Mouse (Mus musculus): Measurements from ENCODE around the gene Daam2. TPM values are rescaled to one million over a fixed set of nuclear protein-coding genes. Genes with fewer than 3 reads are reported as not detected.
A peak's percentile ranks its signal among the peaks of the same experiment; 100 is the strongest.

Gene Daam2
- polyA plus RNA-seq, 1 experiment = 3.6 TPM

- Histone ChIP-seq H3K4me3 (ENCODE audit: low read depth, low read length) (no peak overlapping the region), H3K27me3 (ENCODE audit: control insufficient read depth, insufficient read depth, low read length) (peaks cover 5% of the 10 kb centered on the region; the same call in 1 of the 2 replicates), H3K4me1 (ENCODE audit: control insufficient read depth, insufficient read depth, insufficient read length, low read length) (no peaks in the 10 kb centered on the region), H3K27ac (ENCODE audit: insufficient read depth, low read depth, low read length) (no peak overlapping the region), H3K36me3 (ENCODE audit: control insufficient read depth, insufficient read depth, low read length) (no peaks in the 10 kb centered on the region)
- no peak for TF ChIP-seq POLR2A (IDR thresholded peaks at IDR 0.05; ENCODE audit: low read depth, low read length)
- WGBS = 75% methylated on average over 8 of the region's 8 CpGs
Measured at GRCm38 (mm10) chr17:49568717-49569116, 4.6 kb upstream of the Daam2 start.

GRCm38 (mm10) chr17:49564489-49564888, 346 bp upstream of the Daam2 start:
- Histone ChIP-seq H3K4me3 (ENCODE audit: low read depth, low read length) (peak overlapping the region; percentile 12; the same call in 1 of the 2 replicates), H3K27ac (ENCODE audit: insufficient read depth, low read depth, low read length) (0 out of 2 replicates have a peak overlapping the region, but pooled peaks have one; percentile 40), H3K27me3 (ENCODE audit: control insufficient read depth, insufficient read depth, low read length) (peaks cover 5% of the 10 kb centered on the region; the same call in 1 of the 2 replicates), H3K4me1 (ENCODE audit: control insufficient read depth, insufficient read depth, insufficient read length, low read length) (no peaks in the 10 kb centered on the region), H3K36me3 (ENCODE audit: control insufficient read depth, insufficient read depth, low read length) (no peaks in the 10 kb centered on the region)
- WGBS = 21% methylated on average over 3 of the region's 3 CpGs
- TF ChIP-seq CTCF (IDR thresholded peaks at IDR 0.05; ENCODE audit: extremely low read depth, insufficient read length, insufficient replicate concordance, low read depth, low read length) (no peak), POLR2A (IDR thresholded peaks at IDR 0.05; ENCODE audit: low read depth, low read length) (no peak)

GRCm38 (mm10) chr17:49563416-49563780, 745 bp downstream of the Daam2 start:
- H3K27ac ChIP-seq (ENCODE audit: insufficient read depth, low read depth, low read length) = peak overlapping the region; percentile 57
- peak overlapping the region; percentile 64 for H3K4me3 ChIP-seq (ENCODE audit: low read depth, low read length)
- no peaks in the 10 kb centered on the region for H3K4me1 ChIP-seq (ENCODE audit: control insufficient read depth, insufficient read depth, insufficient read length, low read length)
- TF ChIP-seq POLR2A (IDR thresholded peaks at IDR 0.05; ENCODE audit: low read depth, low read length) (no peak), CTCF (IDR thresholded peaks at IDR 0.05; ENCODE audit: extremely low read depth, insufficient read length, insufficient replicate concordance, low read depth, low read length) (no peak)
- 28% methylated on average over 4 of the region's 4 CpGs for WGBS
- H3K27me3 ChIP-seq (ENCODE audit: control insufficient read depth, insufficient read depth, low read length) = peaks cover 5% of the 10 kb centered on the region; the same call in 1 of the 2 replicates
- H3K36me3 ChIP-seq (ENCODE audit: control insufficient read depth, insufficient read depth, low read length) = no peaks in the 10 kb centered on the region

GRCm38 (mm10) chr17:49562701-49563415, 1.3 kb downstream of the Daam2 start:
- H3K36me3 ChIP-seq (ENCODE audit: control insufficient read depth, insufficient read depth, low read length) = no peaks in the 10 kb centered on the region
- WGBS = 20% methylated on average over 5 of the region's 5 CpGs
- H3K27me3 ChIP-seq (ENCODE audit: control insufficient read depth, insufficient read depth, low read length) = peaks cover 5% of the 10 kb centered on the region; the same call in 1 of the 2 replicates
- peak overlapping the region; percentile 64 for H3K4me3 ChIP-seq (ENCODE audit: low read depth, low read length)
- no peaks in the 10 kb centered on the region for H3K4me1 ChIP-seq (ENCODE audit: control insufficient read depth, insufficient read depth, insufficient read length, low read length)
- H3K27ac ChIP-seq (ENCODE audit: insufficient read depth, low read depth, low read length) = peak overlapping the region; percentile 57
- TF ChIP-seq POLR2A (IDR thresholded peaks at IDR 0.05; ENCODE audit: low read depth, low read length) = no peak
- no peak for TF ChIP-seq CTCF (IDR thresholded peaks at IDR 0.05; ENCODE audit: extremely low read depth, insufficient read length, insufficient replicate concordance, low read depth, low read length)

GRCm38 (mm10) chr17:49561985-49562384, 2.2 kb downstream of the Daam2 start:
- no peak for TF ChIP-seq CTCF (IDR thresholded peaks at IDR 0.05; ENCODE audit: extremely low read depth, insufficient read length, insufficient replicate concordance, low read depth, low read length)
- TF ChIP-seq POLR2A (IDR thresholded peaks at IDR 0.05; ENCODE audit: low read depth, low read length) = no peak
- no peaks in the 10 kb centered on the region for H3K36me3 ChIP-seq (ENCODE audit: control insufficient read depth, insufficient read depth, low read length)
- H3K27ac ChIP-seq (ENCODE audit: insufficient read depth, low read depth, low read length) = no peak overlapping the region
- H3K4me3 ChIP-seq (ENCODE audit: low read depth, low read length) = peak overlapping the region; percentile 39; the same call in 1 of the 2 replicates
- 59% methylated on average over 4 of the region's 4 CpGs for WGBS
- H3K27me3 ChIP-seq (ENCODE audit: control insufficient read depth, insufficient read depth, low read length) = peaks cover 5% of the 10 kb centered on the region; the same call in 1 of the 2 replicates
- H3K4me1 ChIP-seq (ENCODE audit: control insufficient read depth, insufficient read depth, insufficient read length, low read length) = no peaks in the 10 kb centered on the region

GRCm38 (mm10) chr17:49559786-49560289, 4.3 kb downstream of the Daam2 start:
- Histone ChIP-seq H3K4me3 (ENCODE audit: low read depth, low read length) (no peak overlapping the region), H3K4me1 (ENCODE audit: control insufficient read depth, insufficient read depth, insufficient read length, low read length) (no peaks in the 10 kb centered on the region), H3K27ac (ENCODE audit: insufficient read depth, low read depth, low read length) (no peak overlapping the region), H3K27me3 (ENCODE audit: control insufficient read depth, insufficient read depth, low read length) (peaks cover 5% of the 10 kb centered on the region; the same call in 1 of the 2 replicates), H3K36me3 (ENCODE audit: control insufficient read depth, insufficient read depth, low read length) (no peaks in the 10 kb centered on the region)
- no peak for TF ChIP-seq POLR2A (IDR thresholded peaks at IDR 0.05; ENCODE audit: low read depth, low read length)
- no peak for TF ChIP-seq CTCF (IDR thresholded peaks at IDR 0.05; ENCODE audit: extremely low read depth, insufficient read length, insufficient replicate concordance, low read depth, low read length)
- 55% methylated on average over 5 of the region's 5 CpGs for WGBS

- no peak for TF ChIP-seq POLR2A (IDR thresholded peaks at IDR 0.05; ENCODE audit: low read depth, low read length)
- no peak for TF ChIP-seq CTCF (IDR thresholded peaks at IDR 0.05; ENCODE audit: extremely low read depth, insufficient read length, insufficient replicate concordance, low read depth, low read length)
- H3K4me1 ChIP-seq (ENCODE audit: control insufficient read depth, insufficient read depth, insufficient read length, low read length) = no peaks in the 10 kb centered on the region
- H3K27ac ChIP-seq (ENCODE audit: insufficient read depth, low read depth, low read length) = no peak overlapping the region
- no peaks in the 10 kb centered on the region for H3K27me3 ChIP-seq (ENCODE audit: control insufficient read depth, insufficient read depth, low read length)
- WGBS = 68% methylated on average over 3 of the region's 3 CpGs
- no peaks in the 10 kb centered on the region for H3K36me3 ChIP-seq (ENCODE audit: control insufficient read depth, insufficient read depth, low read length)
- no peak overlapping the region for H3K4me3 ChIP-seq (ENCODE audit: low read depth, low read length)
Measured at GRCm38 (mm10) chr17:49556169-49556568, 8.0 kb downstream of the Daam2 start.
